Mouse (Mus musculus): ENCODE measurements at regions not wholly inside any gene's neighbourhood (a gene's known extent, or its start where the extent isn't known, plus 50 kb on each side); places are given as distances from the start of the nearest gene placed in this dataset.

DNA sequence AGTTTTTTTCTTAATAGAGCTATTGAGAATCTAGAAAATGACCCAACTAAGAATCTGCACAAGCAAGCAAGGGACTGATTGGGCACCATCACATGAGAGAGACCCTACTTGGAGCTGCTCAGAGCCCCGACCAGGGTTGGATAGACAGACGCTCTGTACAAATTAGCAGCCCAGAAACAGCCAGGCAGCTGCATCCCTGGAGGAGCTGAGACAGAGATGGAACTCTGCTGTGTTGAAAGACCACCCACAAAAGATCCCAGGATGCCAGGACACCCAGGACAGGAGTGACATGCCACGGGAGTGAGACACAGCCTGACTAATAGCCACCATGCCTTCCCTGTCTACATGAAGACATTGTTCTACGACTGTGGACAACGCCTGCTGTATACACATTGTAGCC, 147.9 kb downstream of the Gm826 start:
- peak; percentile 78 for DNase-seq

DNA sequence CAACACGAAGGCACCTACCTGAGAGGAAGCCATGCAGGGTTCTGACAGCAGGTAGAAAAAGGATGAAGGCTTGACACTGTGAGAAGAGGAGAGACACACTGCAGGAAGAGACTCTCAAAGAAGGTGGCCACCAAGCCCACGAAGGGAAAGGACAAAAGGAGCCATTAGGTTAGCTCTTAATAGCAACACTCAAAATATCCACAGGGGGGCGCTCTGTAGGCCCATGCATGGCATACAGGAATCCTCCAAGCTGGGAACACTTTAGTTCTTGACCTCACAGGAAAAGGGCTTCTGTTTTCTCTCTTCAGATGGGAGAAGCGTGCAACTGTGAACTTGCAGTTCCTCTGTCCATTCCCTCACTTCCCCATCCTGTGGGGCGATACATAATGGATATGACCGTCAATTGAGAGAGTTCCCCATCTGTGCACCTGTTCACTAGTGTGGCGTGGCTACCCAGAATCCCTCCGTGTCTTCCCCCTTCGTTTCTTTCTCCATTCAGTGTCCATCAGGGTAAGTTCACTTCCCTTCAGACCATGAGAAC, 162.9 kb downstream of the Gm826 start:
- DNase-seq: peak; percentile 97

DNA sequence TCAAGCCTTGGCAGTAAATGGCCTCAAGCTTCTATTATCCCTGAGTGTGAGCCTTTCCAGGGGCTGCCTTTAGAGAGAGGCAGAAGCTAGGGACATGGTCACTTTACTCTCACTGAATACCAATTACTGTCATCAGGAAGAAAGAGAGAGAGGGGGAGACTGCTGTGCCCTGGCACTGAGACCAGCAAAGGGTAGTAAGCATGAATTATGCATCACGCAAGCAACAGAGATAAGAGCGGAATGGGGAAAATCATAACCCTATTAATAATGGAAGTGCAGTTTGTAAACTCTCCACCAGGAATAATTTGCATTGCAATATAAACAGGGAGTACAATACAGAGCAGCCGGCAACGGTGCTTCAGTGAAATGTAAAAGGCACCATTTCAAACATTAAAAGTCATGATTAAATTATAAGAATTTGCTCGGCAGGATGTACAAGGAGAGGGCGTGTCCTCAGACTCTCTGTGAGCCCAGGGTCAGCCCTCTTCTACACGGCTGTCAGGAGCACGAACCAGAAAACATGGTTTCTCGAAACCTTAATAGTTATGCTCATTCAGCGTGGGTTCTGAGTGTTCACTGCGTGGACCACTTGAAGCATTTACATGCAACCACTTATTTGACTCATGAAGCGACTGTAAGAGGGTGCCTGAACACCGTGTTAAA, 175.2 kb downstream of the Gm826 start:
- peak; percentile 40 for DNase-seq

DNA sequence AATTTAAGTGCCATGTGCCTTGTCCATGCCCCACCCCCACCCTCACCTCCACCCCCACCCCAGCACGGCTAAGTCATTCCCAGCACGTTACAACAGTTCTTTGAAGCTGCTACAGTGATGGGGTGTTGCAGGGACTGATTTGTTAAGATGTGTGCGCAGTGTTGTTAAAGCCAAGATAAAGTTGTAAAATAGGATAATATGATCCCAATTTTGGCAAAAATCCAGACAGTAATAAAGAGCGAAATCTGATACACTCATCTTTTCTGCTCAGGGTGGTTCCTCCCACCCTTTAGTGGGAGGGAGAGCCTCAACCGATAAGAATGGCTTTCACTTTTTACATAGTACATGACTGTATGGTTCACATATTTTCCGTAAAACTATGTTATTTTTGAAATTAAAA, 180.2 kb downstream of the Gm826 start:
- peak; percentile 3 for DNase-seq

DNA sequence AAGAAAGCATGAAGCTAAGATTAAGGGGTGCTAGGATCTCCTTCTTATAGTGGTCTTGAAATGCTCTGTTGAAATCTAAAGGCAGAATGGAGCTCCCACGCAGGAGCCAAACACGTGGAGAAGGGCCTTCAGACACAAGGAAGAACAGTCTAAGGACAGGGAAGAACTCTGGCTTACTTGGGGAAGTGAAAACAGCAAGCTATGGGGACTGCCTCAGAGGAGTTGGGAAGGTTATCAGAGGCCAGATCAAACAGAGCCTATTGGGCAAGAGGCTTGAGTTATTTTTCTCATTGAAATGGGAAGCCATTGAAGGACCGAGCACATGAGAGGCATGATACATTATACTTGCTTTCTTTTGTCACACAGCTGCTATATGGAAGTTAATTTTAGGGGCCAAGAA, 181.9 kb downstream of the Gm826 start:
- DNase-seq: peak; percentile 96

DNA sequence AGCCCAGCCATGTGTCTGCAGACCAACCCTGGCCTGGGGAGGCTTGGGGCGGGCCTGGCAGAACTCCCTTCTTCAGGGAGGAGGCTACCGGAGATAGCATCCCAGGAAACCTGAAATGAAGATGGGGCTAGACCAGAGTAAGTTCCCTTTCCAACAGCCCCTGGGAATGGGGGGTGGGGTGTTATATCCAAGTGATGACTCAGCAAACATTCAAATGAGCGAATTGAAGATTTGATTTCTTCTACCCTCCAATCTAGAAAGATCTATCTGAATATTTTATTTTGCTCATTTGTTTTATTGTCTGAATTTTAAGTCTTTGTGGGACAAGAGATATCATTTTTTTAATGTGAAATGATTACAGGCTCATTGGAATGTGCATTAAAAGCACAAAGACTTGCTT, 185.0 kb downstream of the Gm826 start:
- DNase-seq: no peak

DNA sequence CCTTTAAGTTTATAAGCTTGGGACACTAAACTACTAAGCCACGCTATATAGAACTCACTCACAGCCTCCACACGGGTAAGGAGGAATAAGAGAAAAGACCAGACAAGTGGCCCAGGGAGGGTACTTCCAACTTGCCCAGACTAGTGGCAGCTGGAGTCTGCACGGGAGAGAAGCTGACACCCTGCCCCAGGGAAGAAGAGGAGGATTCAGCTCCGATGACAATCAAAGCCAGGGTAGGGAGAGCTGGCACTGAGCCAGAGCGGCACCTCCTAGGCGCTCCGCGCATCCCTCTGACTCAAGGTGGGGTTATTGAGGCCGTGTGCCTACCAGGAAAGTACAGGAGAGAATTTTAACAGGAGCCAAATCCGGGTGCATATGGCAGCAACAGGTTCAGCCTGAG, 185.4 kb downstream of the Gm826 start:
- DNase-seq: peak; percentile 84

DNA sequence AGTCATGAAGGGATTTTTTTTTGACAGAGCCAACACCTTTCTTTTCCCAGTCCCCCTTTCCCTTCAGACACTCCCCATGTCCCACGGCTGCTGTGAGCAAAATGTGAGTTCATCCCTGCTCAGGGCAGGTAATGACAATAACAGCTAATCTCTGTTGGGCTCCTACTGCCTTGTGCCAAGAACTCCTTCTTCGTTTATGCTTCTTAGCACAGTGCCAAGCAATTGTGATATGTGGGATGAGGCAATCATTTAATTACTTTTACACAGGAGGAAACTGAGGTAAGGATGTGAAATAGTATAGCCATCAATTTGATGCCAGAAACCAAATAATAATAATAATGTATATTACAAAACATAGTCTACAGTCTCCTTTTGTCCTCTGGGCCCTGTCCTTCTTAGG, 185.9 kb downstream of the Gm826 start:
- peak; percentile 44 for DNase-seq

DNA sequence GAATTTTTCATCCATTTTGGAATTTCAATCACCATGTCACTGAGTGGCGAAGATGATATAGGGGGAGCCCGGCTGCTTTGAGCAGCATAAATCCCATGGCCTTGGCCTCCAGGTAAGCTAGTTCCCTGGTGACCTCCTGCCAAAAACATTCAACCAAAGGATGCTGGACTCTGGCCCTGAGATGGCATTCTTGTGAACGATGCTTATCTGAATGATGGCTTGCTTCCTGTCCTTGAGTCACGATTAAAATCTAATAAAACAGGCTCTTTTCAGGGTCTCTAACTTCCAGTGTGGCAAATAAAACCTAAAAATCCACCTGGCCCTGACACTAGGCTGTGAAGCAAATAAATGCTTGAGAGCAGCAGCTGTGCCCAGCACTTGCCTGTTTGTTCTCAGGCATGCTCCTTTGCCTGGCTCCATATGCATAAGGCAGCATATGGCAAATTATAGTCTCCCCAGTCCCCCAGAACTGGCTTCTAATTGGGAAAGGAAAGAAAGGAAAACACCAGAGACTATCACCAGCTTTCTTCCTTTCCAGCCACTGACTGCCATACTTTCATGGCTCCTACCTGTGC, 193.7 kb downstream of the Gm826 start:
- DNase-seq: peak; percentile 54

DNA sequence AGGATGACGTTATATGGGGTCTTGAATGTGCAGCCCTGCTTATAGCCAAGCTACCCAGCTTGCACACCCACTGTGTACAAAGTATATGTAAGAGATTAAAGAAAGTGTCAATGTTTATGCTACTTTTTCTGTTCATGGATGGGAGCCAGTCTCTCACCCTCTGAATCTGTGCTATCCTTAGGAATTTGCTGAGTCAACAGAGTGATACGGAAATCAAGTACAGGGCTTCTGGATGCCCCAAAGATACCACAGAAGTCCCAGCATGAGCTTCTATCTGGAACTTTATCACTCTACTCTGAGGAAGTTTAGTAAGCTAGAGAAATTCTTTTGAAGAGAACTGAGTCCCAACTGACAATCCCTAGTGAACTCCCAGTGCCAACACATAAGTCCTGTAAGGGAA, 195.9 kb downstream of the Gm826 start:
- DNase-seq: peak; percentile 64

DNA sequence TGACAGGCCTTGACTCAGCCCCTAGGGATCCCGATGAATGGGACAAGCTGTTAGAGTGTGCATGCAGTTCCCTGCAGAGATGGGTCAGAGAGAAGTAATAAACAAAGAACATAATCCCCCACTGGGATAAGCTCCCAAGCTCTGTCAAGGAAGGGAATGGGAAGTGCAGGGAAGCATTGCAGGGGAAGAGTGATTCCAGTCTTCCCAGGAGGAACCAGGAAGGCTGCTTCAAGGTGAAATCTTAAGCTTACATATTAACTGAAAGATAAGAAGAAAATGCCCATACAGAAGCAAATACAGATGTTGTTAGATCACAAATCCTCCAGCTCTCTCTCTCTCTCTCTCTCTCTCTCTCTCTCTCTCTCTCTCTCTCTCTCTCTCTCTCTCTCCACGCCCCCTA, 202.2 kb downstream of the Gm826 start:
- no peak for DNase-seq

DNA sequence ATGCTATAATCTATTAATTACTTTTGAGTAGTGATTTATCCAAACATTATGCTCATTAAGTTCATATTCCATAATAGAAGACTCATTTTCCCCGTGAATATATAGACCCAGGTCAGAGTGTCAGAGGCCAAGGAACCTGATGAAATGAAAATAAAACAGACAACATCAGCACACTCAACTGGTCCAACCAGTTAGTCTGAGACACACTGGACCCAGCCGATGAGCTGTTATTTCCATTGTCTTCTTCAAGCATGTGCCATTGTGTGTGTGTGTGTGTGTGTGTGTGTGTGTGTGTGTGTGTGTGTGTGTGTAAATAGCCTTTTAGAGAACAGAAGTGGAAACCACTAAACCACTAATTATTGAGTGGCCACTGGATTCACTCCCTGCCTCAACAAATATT, 202.6 kb downstream of the Gm826 start:
- DNase-seq: no peak

DNA sequence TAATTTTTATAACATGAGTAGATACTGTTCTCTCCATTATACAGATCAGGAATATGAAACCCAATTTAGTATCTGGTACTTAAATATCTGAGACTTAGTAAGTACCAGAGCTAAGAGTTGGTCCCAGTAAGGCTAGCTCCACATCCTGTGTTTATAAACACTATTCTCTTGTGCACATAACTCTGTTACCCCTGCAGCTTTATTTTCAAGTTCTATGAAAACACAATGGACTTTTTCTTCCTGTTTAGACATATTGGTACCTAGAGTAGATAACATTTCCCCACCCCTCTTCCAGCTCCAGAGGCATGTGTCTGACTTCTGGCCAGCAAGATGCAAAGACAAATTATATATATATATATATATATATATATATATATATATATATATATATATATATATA, 216.8 kb downstream of the Gm826 start:
- DNase-seq: no peak

DNA sequence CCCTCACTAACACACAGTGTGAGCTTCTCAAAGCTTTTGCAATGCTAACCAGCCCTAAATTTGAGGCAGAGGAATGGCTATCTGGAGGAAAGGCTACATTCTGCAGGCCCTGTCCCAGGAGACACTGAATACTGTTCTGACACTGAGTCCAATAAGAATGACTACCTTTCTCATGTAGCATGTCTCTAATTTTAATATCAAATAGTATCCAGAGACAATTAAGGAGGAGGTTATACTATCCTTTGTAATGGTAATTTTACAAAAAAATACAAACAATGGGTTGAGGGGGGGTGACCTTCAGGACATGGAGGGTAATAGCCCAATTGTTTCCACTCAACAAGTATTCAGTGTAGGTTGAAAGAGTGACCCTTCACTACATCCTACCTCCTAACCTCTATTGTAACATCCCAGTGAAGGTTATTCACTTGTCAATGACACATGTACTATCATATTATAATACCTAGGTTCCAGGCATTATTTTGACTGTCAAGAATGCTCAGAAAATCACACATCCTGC, 222.7 kb downstream of the Gm826 start:
- DNase-seq: no peak

DNA sequence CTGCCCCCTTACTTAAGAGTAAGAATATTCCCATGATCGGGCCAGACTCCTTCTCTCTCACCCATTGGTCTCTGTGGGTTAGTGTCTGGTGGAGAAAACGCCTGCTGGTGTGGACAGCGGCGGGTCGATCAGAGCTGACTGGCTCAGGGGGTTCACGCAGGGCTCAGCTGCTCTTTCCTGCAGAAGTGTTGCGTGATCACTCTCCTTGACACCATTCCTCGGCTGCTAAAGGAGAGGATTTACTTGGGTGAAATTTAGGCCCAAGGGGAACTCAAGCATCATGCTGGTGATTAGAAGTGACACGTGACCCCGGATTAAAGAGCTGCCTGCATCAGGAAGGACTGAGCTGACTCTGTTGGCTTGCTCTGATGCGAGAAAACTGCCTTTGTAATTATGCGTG, 240.9 kb downstream of the Gm826 start:
- DNase-seq: no peak

DNA sequence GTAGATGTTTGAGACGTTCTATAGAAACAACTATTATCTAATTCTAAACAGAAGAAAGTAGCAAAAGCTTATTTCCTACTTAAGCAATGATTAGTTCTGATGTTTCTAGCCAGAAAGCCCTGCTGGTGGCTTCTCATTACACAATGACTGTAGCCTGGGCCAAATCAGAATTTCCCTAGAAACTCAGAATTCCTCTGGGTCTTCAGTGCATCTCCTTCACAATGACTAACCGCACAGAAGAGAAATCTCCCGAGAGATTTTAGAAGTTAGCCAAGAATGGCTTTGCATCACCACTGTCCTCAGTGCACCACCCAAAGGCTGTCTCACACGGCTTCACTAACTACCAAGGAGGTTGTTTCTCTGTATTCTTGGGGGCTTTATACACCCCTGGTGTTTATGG, 248.0 kb downstream of the Gm826 start:
- DNase-seq: peak; percentile 89

DNA sequence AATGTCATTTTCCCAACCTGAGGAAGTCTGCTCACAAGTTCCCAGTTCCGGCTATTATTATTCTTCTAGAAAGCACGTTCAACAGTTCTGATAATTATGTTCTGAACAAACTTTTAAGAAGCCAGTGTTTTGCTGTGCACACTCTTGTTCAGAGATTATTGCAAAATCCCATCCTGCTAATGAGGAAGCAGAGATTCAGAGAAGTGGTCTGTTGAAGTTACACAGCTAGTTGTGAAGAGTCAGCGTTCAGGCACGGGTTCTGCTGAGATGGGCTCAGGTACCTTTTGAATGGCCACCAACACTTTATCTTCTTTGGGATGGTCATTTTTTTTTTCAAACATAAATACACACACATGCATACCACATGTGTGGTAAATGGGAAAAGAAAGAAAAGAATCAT, 250.3 kb downstream of the Gm826 start:
- DNase-seq: no peak

DNA sequence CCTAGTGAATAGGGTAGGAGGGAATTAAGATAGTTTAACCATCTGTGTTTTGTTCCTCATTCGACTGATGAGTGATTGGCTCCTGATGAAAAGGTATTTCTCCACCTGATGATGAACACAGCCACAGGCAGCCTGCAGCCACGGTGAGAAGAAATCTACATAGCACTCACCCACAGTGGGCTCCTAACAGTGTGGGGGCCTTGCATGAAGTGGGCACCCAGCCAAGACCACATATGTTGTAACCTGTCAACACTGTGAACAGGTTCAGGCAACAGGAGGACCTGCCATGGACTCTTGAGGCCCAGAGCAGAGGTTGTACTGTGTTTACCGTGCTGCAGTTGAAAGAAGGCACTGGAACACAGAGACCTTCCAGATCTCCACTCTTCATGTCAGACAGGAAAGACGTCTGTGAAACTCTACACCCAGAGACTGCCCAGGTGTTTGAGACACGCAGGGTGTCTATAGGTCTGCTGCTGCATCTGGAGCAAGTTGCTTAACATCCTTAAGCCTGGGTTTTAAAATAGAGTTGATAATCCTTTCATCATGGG, 251.8 kb downstream of the Gm826 start:
- no peak for DNase-seq

DNA sequence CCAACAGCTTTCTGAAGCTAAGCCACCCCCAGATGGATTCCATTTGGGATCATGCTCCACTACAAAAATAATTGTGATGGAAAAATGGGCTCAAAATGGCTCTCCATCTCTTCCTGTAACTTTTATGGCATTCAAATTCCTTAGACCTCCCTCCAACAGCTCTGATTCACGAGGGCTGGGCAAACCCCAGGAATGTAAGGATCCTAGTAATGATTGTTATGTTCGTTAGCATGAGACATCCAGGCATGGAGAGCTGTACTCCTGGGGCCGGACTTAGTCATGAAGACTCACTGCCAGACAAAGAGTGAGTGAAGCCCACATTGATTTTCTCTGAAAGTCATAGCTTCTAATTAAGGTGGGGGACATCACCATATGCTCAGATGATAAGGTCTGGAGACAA, 258.3 kb downstream of the Gm826 start:
- no peak for DNase-seq

DNA sequence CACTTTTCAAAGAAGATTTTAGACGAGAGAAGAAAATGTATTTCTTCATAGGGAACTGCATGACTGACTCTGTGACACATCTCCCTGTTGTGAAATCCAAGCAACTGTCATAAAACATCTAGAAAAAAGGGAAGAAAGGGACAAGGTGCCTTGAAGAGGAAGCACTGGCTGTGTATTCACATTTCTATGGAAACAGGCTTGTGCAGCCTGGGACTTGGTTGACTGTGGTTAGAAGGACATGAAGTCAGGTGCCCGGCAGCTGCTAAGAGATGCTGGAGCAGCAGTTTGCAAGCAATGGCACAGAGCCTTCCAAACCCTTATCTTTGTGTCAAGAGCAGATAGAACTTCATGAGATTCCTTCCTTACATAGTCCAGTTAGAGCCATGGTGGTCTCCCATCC, 263.5 kb downstream of the Gm826 start:
- peak; percentile 96 for DNase-seq

DNA sequence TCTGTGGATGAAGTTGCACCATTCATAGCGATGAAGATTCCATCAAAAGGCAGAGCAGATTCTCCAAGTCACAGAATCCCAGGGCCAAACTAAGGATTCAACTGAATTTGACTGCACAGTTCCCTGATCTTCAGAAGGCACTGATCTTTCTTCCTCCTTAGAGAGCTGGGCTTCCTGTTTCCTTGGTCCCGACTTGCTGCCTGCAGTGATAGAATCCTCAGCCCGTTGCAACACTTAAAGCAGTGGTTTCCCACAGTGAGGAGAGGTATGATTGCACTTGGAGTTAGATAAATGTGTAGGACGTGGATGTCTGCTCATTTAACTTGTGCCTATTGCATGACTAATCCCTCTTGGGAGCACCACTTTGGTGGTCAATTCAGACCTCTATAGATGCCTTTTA, 265.2 kb downstream of the Gm826 start:
- peak; percentile 88 for DNase-seq

DNA sequence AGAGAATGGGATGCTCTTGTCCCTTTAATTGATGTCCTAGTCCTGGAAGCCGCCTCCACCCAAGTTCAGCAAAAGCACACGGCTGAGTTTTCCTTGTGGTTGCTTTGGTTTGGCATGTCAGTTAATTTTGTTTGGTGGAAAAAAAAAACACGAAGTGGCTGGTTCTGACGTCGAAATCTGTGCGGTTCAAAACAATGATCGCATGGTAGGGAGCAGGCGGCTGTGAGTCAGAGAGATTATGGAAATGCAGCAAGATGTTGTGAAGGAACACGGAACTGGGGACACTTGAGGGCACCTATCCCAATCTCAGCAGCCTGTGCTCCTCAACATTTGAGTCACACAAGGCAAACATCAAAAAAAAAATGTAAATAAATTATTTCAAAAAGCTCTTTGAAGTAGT, 266.1 kb downstream of the Gm826 start:
- DNase-seq: peak; percentile 93

DNA sequence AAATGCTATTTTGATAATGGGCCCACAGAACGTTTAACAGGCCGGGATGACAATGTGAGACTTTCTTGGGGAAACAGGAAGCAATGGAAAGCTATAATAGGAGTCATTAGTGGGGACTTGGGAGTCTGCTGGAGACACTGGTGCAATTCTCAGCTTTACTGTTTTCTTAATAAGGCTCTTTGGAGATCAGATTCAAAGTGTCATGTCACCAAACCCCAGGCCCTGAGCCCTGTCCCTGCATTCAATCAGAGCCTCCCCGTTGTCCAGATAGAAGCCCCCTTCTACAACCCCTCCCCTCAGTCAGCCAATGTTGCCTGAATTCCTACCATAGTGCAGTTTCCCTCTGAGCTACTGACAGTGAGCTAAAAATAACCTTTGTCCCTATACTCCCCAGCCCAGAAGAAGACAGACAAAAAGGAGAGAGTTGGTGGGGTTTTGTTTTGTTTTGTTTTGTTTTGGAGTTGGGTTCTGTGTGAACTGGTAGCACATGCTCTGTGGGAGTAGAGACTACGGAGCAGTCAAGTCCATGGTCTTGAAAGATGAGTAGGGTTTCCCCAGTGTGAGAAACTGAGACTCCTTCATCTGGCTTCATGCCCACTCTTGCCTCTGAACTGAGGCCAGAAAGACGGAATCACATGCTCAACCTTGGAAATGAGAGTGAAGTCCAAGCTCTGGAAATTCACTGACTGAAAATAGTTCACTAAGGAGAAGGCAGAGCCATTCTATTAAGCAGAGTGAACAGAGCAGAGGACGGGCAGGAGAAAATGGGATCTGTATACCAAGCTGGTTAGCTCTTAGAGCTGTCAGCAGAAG, 267.3 kb downstream of the Gm826 start:
- peak; percentile 93 for DNase-seq

Measured in heart, adult 11 months (tissue).